Mouse (Mus musculus): Measurements from ENCODE around the gene Syngr1.

GRCm38 (mm10) chr15:80157197-80157943 is 66.2 kb downstream of the Syngr1 start:
- TF ChIP-seq CTCF (IDR thresholded peaks at IDR 0.05; ENCODE audit: borderline replicate concordance, insufficient read depth, low read length): no peak
- no peak for TF ChIP-seq POLR2A (IDR thresholded peaks at IDR 0.05; ENCODE audit: low read depth, low read length)

All from embryonic fibroblast, embryonic 13.5 days (primary cell).